Mouse (Mus musculus) cerebellum, adult 11 months (tissue): ENCODE data around the gene Trpt1.

Experiments used
- DNase-seq: peaks from one replicate; pipeline ENCODE4 v3.0.0; 2022

Gene Trpt1

GRCm38 (mm10) chr19:6994489-6994888, 1.4 kb upstream of the Trpt1 start:
- no peak for DNase-seq

DNA sequence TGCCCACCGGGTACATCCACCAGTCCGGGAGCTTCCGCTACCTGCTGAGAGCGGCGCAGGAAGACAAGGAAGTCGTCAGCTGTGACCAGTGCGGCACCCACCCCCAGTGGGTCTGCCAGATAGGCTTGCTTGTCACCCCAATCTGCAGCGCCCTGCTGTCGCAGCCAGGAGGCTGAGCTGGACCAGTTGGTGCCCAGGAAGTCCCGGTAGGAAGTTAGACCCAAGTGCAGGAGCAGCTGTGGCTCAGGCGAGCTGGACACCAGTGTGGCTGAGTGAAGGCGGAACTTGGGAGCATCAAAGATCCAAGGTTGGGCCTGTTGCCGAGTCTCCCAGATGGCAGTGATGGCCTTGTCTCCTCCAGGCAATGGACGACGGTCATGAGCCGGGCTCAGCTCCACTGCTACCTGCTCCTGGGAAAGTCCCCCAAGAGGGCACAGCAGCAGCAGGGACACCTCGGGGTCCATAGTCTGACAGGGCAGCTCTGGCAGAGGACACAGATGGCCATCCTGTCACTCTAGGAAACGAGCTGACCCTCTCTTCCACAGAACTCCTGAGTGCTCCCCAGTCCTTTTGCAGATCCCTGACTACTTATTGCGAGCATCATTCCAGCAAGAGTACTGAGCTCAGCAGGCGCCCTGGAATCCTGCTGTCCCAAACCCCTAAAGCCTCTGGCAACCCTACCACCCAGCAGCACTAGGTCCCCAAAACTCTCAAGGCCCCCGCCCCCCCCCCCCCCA, 508 bp upstream of the Trpt1 start:
- no peak for DNase-seq

DNA sequence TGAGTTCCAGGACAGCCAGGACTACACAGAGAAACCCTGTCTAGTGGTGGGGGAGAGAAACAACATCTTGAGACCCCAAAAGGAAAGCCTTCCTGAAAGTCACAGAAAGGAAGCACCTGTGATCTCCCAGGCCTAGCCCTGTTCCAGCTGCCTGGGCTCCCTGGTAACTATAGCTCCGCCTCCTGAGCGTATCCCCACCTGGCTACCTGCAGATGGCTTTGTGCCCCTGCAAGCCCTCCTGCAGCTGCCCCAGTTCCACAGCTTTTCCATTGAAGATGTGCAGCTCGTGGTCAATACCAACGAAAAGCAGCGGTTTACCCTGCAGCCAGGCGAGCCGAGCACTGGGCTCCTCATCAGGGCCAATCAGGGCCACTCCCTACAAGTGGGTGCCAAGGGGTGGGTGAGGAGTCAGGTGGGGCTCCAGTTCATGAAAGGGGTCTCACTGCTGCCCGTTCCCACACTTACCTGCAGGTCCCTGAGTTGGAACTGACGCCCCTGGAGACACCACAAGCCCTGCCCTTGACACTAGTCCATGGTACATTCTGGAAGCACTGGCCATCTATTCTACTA, 1.9 kb downstream of the Trpt1 start:
- no peak for DNase-seq

DNA sequence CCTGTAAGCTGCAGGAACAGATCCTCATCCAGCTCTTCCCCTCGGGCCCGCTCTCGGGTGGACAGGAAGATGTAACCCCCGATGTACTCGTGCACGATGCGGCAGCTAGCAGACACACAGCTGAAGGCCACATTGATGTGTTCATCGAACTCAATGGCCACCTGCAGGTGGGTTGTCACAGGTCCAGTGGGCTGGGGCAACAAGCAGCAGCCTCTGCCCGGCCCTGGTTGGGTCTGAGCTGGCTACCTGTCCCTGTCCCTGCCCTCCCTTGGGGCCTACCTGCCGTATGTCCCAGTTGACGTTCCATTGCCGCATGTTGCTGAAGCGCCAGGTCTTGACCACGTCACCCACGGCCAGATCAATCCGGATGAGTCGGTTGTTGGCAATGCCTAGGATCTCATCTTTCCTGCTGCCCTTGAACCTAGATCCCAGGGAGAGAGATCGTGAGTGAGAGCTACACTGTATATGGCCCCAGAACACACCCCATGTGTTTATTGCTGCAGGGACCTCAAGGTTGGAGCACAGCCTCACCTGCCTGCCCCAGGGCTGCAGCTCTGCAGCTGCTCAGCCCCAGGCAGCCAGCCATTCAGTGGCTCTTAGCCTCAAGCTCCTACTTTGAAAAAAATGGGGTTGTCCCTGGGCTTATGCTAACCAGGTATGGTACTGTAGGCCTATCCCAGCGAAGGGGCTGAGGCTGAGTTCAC, 3.6 kb downstream of the Trpt1 start:
- DNase-seq, result no peak

- DNase-seq, result no peak
Measured at GRCm38 (mm10) chr19:7006892-7007593, 11.1 kb downstream of the Trpt1 start.

GRCm38 (mm10) chr19:7012426-7012825, 16.5 kb downstream of the Trpt1 start:
- DNase-seq, result no peak

GRCm38 (mm10) chr19:7013984-7014383, 18.1 kb downstream of the Trpt1 start:
- DNase-seq, result no peak

- no peak for DNase-seq
Measured at GRCm38 (mm10) chr19:7014481-7015135, 18.7 kb downstream of the Trpt1 start.

GRCm38 (mm10) chr19:7017541-7018457, 21.9 kb downstream of the Trpt1 start:
- DNase-seq, result no peak

- DNase-seq, result no peak
Measured at GRCm38 (mm10) chr19:7018546-7018945, 22.6 kb downstream of the Trpt1 start.

DNA sequence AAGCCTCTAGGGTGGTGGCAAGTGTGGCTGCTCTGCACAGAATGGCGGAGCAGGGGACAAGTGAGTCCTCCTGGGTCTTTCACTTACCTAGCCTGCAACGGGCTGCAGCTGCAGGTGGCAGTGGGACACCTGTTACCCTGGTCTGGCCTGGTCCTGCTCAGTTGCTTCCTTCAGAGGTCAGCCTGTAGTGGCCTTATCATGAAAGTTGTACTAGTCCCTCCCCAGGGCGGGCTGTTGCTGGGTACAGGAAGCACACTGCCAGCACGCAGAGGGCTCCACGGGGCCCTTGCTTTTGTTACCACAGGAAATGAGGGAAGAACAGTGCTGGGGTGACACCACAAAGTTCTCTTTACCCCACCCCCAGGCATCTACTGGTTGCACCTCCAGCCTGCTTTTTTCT, 23.3 kb downstream of the Trpt1 start, which contains the start of gene Fermt3:
Fermt3 (minus strand) TSS at position 279 of the 400 bp plus-strand sequence.
- DNase-seq, result no peak

GRCm38 (mm10) chr19:7020224-7020641, 24.3 kb downstream of the Trpt1 start:
- DNase-seq, result peak; percentile 54

DNA sequence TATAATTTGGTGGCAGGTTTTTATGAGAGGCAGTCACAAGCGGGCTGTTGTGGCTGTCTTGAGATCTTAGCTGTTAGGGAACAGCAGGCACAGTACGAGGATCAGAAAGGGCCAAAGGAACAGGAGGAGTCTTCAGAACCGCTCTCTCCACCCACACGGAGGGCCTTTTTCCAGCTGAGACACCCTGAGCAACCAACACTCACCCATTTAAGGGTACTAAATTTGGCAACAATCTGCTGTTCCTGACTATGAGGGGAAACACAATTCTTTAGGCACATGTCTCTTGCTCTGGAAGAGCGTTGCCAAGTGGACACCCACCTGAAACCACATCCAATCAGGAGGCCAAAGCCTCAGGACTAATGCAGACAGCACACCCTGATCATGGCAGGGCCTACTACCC, 33.6 kb downstream of the Trpt1 start:
- DNase-seq, result no peak

DNA sequence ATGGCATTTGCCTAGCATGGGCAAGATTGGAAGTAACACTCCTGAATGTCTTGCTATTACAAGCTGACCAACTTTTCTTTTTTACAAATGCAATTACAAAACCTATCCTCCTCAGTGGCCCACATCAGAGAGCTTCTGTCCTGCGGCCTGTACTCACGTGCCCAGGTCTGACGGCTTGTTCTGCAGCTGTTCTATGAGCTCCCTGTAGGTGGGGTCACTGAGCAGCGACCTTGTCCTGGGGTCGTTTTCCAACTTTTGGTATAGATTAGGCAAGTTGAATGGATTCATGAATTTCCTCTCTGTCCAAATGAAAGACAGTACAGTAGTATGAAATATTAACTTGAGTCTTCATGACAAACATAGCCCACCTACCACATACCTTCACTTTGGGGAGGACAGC, 38.1 kb downstream of the Trpt1 start:
- no peak for DNase-seq

DNA sequence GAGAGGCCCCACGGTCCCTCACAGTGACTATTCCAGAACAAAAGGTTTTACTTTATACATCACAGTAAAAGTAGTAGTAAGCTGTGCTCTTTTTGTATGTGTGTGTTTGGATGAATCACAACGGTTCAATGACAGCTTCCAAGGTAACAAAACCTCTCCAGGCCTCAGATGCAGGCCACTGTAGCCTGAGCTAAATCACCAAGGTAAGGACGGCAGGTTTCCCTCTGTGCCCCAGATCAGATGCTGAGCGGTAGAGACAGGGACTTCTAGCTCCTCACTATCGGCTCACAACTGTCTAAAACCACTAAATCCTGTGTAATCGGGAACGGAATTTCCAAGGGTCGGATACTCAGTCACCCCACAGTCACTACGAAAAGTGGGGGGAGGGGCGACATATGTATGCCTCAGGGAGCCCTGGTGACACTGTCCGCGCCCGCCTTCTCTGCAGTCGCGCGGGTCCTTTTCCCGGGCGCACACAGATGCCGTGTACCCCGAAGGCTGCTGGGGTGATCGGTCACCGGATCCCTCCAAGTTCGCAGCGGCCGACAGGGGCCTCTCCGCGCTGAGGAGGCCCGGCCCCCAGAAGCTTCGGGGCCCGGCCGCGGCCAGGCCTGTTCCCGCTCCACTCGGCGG, 43.3 kb downstream of the Trpt1 start:
- DNase-seq, result peak; percentile 62

GRCm38 (mm10) chr19:7039841-7040636, 44.1 kb downstream of the Trpt1 start, which contains the start of gene Stip1:
Gene Stip1 (minus strand): TSS chr19:7039967.
- DNase-seq, result peak; percentile 99

DNA sequence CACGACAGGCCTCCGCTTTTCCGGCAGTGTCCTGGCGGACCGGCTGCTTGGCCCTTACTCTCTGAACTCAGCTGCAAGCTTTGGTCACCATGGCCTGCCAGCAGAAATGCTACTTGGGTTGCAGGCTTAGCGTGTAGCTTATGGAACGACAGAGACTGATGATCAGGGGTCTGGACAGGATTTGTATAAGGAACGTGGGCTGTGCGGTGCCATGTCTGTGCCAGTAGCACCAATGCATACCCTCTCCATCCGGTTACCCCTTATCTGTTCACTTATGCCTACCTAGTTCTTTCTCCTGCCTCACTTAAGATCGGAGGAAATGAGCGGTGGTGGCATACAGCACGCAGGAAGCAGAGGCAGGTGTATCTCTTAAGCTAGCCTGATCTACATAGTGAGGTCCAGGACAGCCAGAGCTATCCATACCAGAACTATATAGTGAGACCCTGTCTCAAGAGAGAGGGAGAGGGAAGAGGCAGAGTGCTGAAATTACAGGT, 44.8 kb downstream of the Trpt1 start:
- no peak for DNase-seq

GRCm38 (mm10) chr19:7041171-7041570, 45.2 kb downstream of the Trpt1 start:
- DNase-seq, result no peak

- DNase-seq, result no peak
Measured at GRCm38 (mm10) chr19:7044279-7044678, 48.3 kb downstream of the Trpt1 start.

GRCm38 (mm10) chr19:7044706-7045105, 48.8 kb downstream of the Trpt1 start:
- no peak for DNase-seq
